13 mouse cellular contexts compared by ENCODE assay signal in the genomic region with DNA sequence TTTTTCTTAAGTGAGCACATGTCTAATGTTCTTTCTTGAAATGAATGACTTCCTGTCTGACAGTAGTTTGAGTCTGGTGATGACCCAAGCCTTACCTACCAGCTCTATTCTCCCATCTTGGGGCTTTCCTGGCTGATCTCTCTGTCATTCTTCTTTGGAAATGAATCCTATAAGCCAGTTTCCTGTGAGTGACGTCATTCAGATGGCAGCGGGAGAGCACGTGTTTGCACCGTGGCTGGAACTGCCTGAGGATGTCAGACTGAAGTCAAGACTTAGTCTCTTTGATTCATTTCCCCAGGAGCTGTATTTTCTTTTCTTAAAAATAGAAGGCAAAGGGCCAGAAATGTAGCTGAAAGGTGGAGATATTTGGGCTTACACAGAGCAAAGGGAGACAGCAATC. TPM values are rescaled to one million over a fixed set of nuclear protein-coding genes. Genes with fewer than 3 reads are reported as not detected.
A peak's percentile ranks its signal among the peaks of the same experiment; 100 is the strongest.
DNase-seq lines count a peak whose midpoint lies in the region; ATAC-seq and TF ChIP-seq lines count a peak whose summit lies in the region.
"Had no signal": no experiment of that assay in that cellular context is flagged by ENCODE, and none has a peak within 500 bp of the region (broad histone marks: within the 10 kb centered on the region; RNA-seq: fewer than 3 reads in every experiment).

No protein-coding gene starts in this region.

- peaks cover 27% of the 10 kb centered on the region for H3K36me3 ChIP-seq in liver, embryonic 13.5 days
- peaks cover 4% of the 10 kb centered on the region for H3K36me3 ChIP-seq in liver, postnatal 0 days (replicated peaks; ENCODE audit: insufficient read depth, low read length)

- H3K4me2 ChIP-seq in liver, embryonic 13.5 days = no peak overlapping the region
- H3K4me2 ChIP-seq in liver, postnatal 0 days (ENCODE audit: low read depth, low read length) = no peak overlapping the region
- H3K4me2 ChIP-seq: embryonic facial prominence, embryonic 15.5 days; liver, embryonic 12.5 days had no signal

- no peaks in the 10 kb centered on the region for H3K27me3 ChIP-seq in liver, embryonic 13.5 days
- no peaks in the 10 kb centered on the region for H3K27me3 ChIP-seq in liver, postnatal 0 days (ENCODE audit: insufficient read depth, low read length)
- H3K27me3 ChIP-seq: embryonic facial prominence, embryonic 15.5 days; liver, embryonic 12.5 days had no signal

- no peak for TF ChIP-seq EP300 in liver, postnatal 0 days (IDR thresholded peaks at IDR 0.05; ENCODE audit: low read depth)

- H3K9ac ChIP-seq in liver, embryonic 13.5 days = no peak overlapping the region
- H3K9ac ChIP-seq in liver, postnatal 0 days (replicated peaks) = no peak overlapping the region
- H3K9ac ChIP-seq: embryonic facial prominence, embryonic 15.5 days; liver, embryonic 12.5 days had no signal

- no peak for ATAC-seq in liver, embryonic 13.5 days (ENCODE audit: low read depth)
- ATAC-seq in liver, postnatal 0 days = no peak
- peak; percentile 64 for ATAC-seq in activated CD4-positive, CD25-positive, alpha-beta regulatory T cell, adult 4 months
- ATAC-seq: hindbrain, postnatal 0 days; liver, embryonic 12.5 days had no signal

- H3K4me1 ChIP-seq in liver, embryonic 13.5 days (replicated peaks) = 0 out of 2 replicates have a peak, but pooled peaks cover 5% of the 10 kb centered on the region
- no peaks in the 10 kb centered on the region for H3K4me1 ChIP-seq in liver, postnatal 0 days (ENCODE audit: insufficient read depth)

- WGBS in liver, embryonic 13.5 days (ENCODE audit: insufficient replicate concordance) = 58% methylated on average over 4 of the region's 4 CpGs
- WGBS in liver, postnatal 0 days (ENCODE audit: insufficient replicate concordance) = 65% methylated on average over 4 of the region's 4 CpGs

- TF ChIP-seq CTCF in liver, postnatal 0 days (IDR thresholded peaks at IDR 0.05; ENCODE audit: low read depth) = no peak

- no peak for DNase-seq in liver, embryonic 13.5 days
- no peak for DNase-seq in liver, postnatal 0 days
- peak; percentile 6 to 16 for DNase-seq in heart, adult 9 months (ENCODE audit: low spot score in 2 of 2)
- DNase-seq in lung, postnatal 14 days = peak; percentile 10
- no peak for DNase-seq in ovary, postnatal 36 days (ENCODE audit: low spot score)
- DNase-seq in layer of hippocampus, postnatal 36 days = no peak
- DNase-seq: cerebellum, adult 11-12 months; thymus, postnatal 25 days had no signal

- H3K27ac ChIP-seq in liver, embryonic 13.5 days = peak overlapping the region; percentile 19
- H3K27ac ChIP-seq in liver, postnatal 0 days (ENCODE audit: low read depth) = no peak overlapping the region
- H3K27ac ChIP-seq: embryonic facial prominence, embryonic 15.5 days; hindbrain, postnatal 0 days; left cerebral cortex, adult 2 months; liver, embryonic 12.5 days had no signal

- no peak overlapping the region for H3K4me3 ChIP-seq in liver, embryonic 13.5 days (replicated peaks)
- H3K4me3 ChIP-seq in liver, postnatal 0 days (ENCODE audit: low read depth, low read length) = no peak overlapping the region
- H3K4me3 ChIP-seq: embryonic facial prominence, embryonic 15.5 days; left cerebral cortex, adult 2 months; liver, embryonic 12.5 days had no signal

- no peaks in the 10 kb centered on the region for H3K9me3 ChIP-seq in liver, embryonic 13.5 days (replicated peaks)
- no peaks in the 10 kb centered on the region for H3K9me3 ChIP-seq in liver, postnatal 0 days (ENCODE audit: low read length)
- H3K9me3 ChIP-seq: embryonic facial prominence, embryonic 15.5 days; liver, embryonic 12.5 days had no signal

RNA-seq across cellular contexts. Expression of a gene that starts 42.3 kb away (rescaled TPM):
- 18.1 and 22.4 TPM in 2 replicates for polyA plus RNA-seq in liver, embryonic 13.5 days (2015; fragmentation: Nextera tagmentation; extraction: Ambion mirVana)
- polyA plus RNA-seq in liver, postnatal 0 days (2015; fragmentation: Nextera tagmentation; extraction: Ambion mirVana) = 4.4 and 5.3 TPM in 2 replicates
- polyA plus RNA-seq in activated CD4-positive, CD25-positive, alpha-beta regulatory T cell, adult 4 months (2017; shearing (Covaris generic)) = 10 to 100 TPM; 25.4 to 29.9 TPM
- total RNA-seq in layer of hippocampus, postnatal 36 days (2021) = 10 to 100 TPM; 19.7 to 20.9 TPM

Comparison
In these comparisons a context has a peak if more than half of its experiments do, and no peak if none do; other contexts are left out.
1. DNase-seq: peak in heart, adult 9 months (2 of 2) and lung, postnatal 14 days (single experiment); none in liver, embryonic 13.5 days (single experiment), liver, postnatal 0 days (single experiment), ovary, postnatal 36 days (single experiment) and layer of hippocampus, postnatal 36 days (0 of 2).